Mouse (Mus musculus) MEL (cell line): ENCODE measurements around the gene Pi4k2b. TPM values are rescaled to one million over a fixed set of nuclear protein-coding genes. Genes with fewer than 3 reads are reported as not detected.

ENCODE experiments used
- DNase-seq: peaks from one replicate; pipeline ENCODE4 v3.0.0; 2011; ENCODE audit warnings: low read depth, low spot score
- H3K27ac ChIP-seq: 2 replicates; pipeline ENCODE4 v1.5.1; 2012; ENCODE audit warnings: low read depth, mild to moderate bottlenecking, control low read depth, low read length, moderate library complexity; ENCODE audit not compliant: control insufficient read depth
- H3K27me3 ChIP-seq, 2 experiments: fragments of 150-350 bp in 1 of 2; sonication (generic) in 1 of 2; 2 replicates each; pipeline ENCODE4 v1.6.1; 2012; ENCODE audit warnings: low read length in 2 of 2, mild to moderate bottlenecking in 2 of 2, improper control_type of control experiment in 1 of 2, moderate library complexity in 1 of 2; ENCODE audit not compliant: insufficient read depth in 2 of 2, control insufficient read depth in 1 of 2
- H3K36me3 ChIP-seq, 2 experiments: 2 replicates each; pipeline ENCODE4 v1.6.1; 2012 to 2014; ENCODE audit warnings: low read length in 2 of 2, improper control_type of control experiment in 1 of 2, inconsistent platforms in 1 of 2, mild to moderate bottlenecking in 1 of 2; ENCODE audit not compliant: insufficient read depth in 2 of 2, control insufficient read depth in 1 of 2
- H3K4me1 ChIP-seq, 2 experiments: fragments of 150-350 bp in 1 of 2; sonication (generic) in 1 of 2; 2 replicates each; pipeline ENCODE4 v1.6.1; 2012; ENCODE audit warnings: low read length in 2 of 2, improper control_type of control experiment in 1 of 2, mild to moderate bottlenecking in 1 of 2; ENCODE audit not compliant: insufficient read depth in 2 of 2, control insufficient read depth in 1 of 2
- H3K4me3 ChIP-seq, 2 experiments: fragments of 150-350 bp in 1 of 2; sonication (generic) in 1 of 2; 2 replicates each; pipeline ENCODE4 v1.5.1; 2012; ENCODE audit warnings: low read depth in 2 of 2, low read length in 2 of 2, mild to moderate bottlenecking in 2 of 2, moderate library complexity in 2 of 2, control low read depth in 1 of 2, improper control_type of control experiment in 1 of 2; ENCODE audit not compliant: control insufficient read depth in 1 of 2, insufficient read depth in 1 of 2
- H3K79me2 ChIP-seq: 2 replicates; pipeline ENCODE4 v1.6.1; 2012; ENCODE audit warnings: mild to moderate bottlenecking, low read length, moderate library complexity; ENCODE audit not compliant: control insufficient read depth, poor library complexity, insufficient read depth
- H3K9ac ChIP-seq: 2 replicates; pipeline ENCODE4 v1.6.1; 2012; ENCODE audit warnings: low read depth, mild to moderate bottlenecking, control low read depth, low read length, moderate library complexity; ENCODE audit not compliant: control insufficient read depth, poor library complexity, severe bottlenecking
- H3K9me3 ChIP-seq: fragments of 150-350 bp; sonication (generic); replicated peaks from 2 replicates; pipeline ENCODE4 v1.6.1; 2012; ENCODE audit warnings: mild to moderate bottlenecking, low read length, improper control_type of control experiment, moderate library complexity; ENCODE audit not compliant: insufficient read depth
- CHD2 ChIP-seq: IDR thresholded peaks from 2 replicates; pipeline ENCODE4 v1.6.1; 2011; ENCODE audit warnings: low read length, improper control_type of control experiment
- ETS1 ChIP-seq: IDR thresholded peaks from 2 replicates; pipeline ENCODE4 v1.6.1; 2012; ENCODE audit warnings: low read depth, mild to moderate bottlenecking, inconsistent platforms, low read length, improper control_type of control experiment, moderate library complexity
- GABPA ChIP-seq: IDR thresholded peaks from 2 replicates; pipeline ENCODE4 v1.6.1; 2012; ENCODE audit warnings: low read depth, mild to moderate bottlenecking, inconsistent platforms, low read length, improper control_type of control experiment, moderate library complexity
- GATA1 ChIP-seq: IDR thresholded peaks from 2 replicates; pipeline ENCODE4 v1.6.1; 2011; ENCODE audit warnings: low read depth, low read length, improper control_type of control experiment
- HCFC1 ChIP-seq: IDR thresholded peaks from 2 replicates; pipeline ENCODE4 v1.6.1; 2012; ENCODE audit warnings: low read depth, mild to moderate bottlenecking, inconsistent platforms, low read length, improper control_type of control experiment, moderate library complexity
- JUND ChIP-seq: IDR thresholded peaks from 2 replicates; pipeline ENCODE4 v1.6.1; 2011; ENCODE audit warnings: low read depth, mild to moderate bottlenecking, improper control_type of control experiment, low read length
- MAFK ChIP-seq: IDR thresholded peaks from 2 replicates; pipeline ENCODE4 v1.6.1; 2011; ENCODE audit warnings: low read depth, mild to moderate bottlenecking, low read length, improper control_type of control experiment, borderline replicate concordance
- MEF2A ChIP-seq: IDR thresholded peaks from 2 replicates; pipeline ENCODE4 v1.6.1; 2014; ENCODE audit warnings: low read depth, mild to moderate bottlenecking, inconsistent platforms, low read length, improper control_type of control experiment; ENCODE audit not compliant: poor library complexity, insufficient replicate concordance, severe bottlenecking; ENCODE audit errors: extremely low read depth
- MXI1 ChIP-seq: IDR thresholded peaks from 2 replicates; pipeline ENCODE4 v1.6.1; 2011; ENCODE audit warnings: mild to moderate bottlenecking, low read depth, low read length, improper control_type of control experiment
- POLR2A ChIP-seq, 2 experiments: IDR thresholded peaks; 2 replicates each; pipeline ENCODE4 v1.6.1; 2011 to 2012; ENCODE audit warnings: low read length in 2 of 2, mild to moderate bottlenecking in 2 of 2, control low read depth in 1 of 2, improper control_type of control experiment in 1 of 2, low read depth in 1 of 2, moderate library complexity in 1 of 2; ENCODE audit not compliant: control insufficient read depth in 1 of 2, insufficient read depth in 1 of 2, poor library complexity in 1 of 2
- TAL1 ChIP-seq: IDR thresholded peaks from 2 replicates; pipeline ENCODE4 v1.6.1; 2012; ENCODE audit warnings: mild to moderate bottlenecking, inconsistent platforms, low read length, moderate library complexity, mixed read lengths
- TBP ChIP-seq: IDR thresholded peaks from 2 replicates; pipeline ENCODE4 v1.8.0; 2011; ENCODE audit warnings: low read depth, low read length, improper control_type of control experiment
- UBTF ChIP-seq: IDR thresholded peaks from 2 replicates; pipeline ENCODE4 v1.6.1; 2012; ENCODE audit warnings: low read depth, mild to moderate bottlenecking, inconsistent platforms, low read length, improper control_type of control experiment, moderate library complexity, borderline replicate concordance; ENCODE audit not compliant: insufficient read depth
- USF2 ChIP-seq, 2 experiments: IDR thresholded peaks; 2 replicates each; pipeline ENCODE4 v1.6.1; 2011 to 2012; ENCODE audit warnings: improper control_type of control experiment in 2 of 2, low read length in 2 of 2, borderline replicate concordance in 1 of 2, inconsistent platforms in 1 of 2, low read depth in 1 of 2, mild to moderate bottlenecking in 1 of 2; ENCODE audit not compliant: insufficient read depth in 1 of 2
- ZC3H11A ChIP-seq: IDR thresholded peaks from 2 replicates; pipeline ENCODE4 v1.6.1; 2012; ENCODE audit warnings: low read depth, mild to moderate bottlenecking, inconsistent platforms, low read length, improper control_type of control experiment
- polyA plus RNA-seq, 2 experiments: library from polyadenylated mRNA; stranded (reverse) in 1 of 2; unstranded in 1 of 2; fragments of >175 nt in 1 of 2; fragments of >200 nt in 1 of 2; gene quantifications; 2 replicates each; pipeline versions ENCODE4 v1.2.1 to v1.2.4; 2012; ENCODE audit warnings: low replicate concordance in 2 of 2, low read depth in 1 of 2; ENCODE audit not compliant: insufficient read length in 2 of 2, insufficient read depth in 1 of 2, missing spikeins in 1 of 2
- total RNA-seq: library from RNA; depleted of rRNA; stranded (reverse); fragments of 300-350 nt; gene quantifications from 2 replicates; pipeline ENCODE4 v1.2.3, GENCODE M21; 2012; rRNA removed

Gene Pi4k2b
- total and polyA plus RNA-seq, 3 experiments = 10.4 to 11.0 TPM; not detected in 1

DNA sequence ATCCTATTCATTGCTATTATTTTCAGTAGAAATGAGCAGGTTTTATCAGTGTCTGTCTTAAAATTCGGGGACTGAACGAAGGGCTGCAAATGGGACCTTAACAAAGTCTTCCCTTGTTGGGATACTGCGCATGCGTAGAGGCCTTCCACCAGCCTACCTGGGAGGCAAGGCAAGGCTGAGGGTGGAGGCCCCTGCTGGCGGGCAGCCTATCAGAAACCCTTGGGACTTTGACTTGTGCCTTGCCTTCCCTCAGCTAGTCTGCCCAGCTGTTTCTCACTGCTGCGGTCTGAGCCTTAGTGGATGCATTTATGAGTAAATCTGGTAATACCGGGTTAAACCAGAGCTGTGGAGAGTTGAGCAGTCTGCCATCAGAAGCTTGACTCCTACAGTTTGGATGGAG, 71.9 kb downstream of the Pi4k2b start:
- DNase-seq = no peak

GRCm38 (mm10) chr5:52818676-52819075, 77.3 kb downstream of the Pi4k2b start:
- H3K9ac ChIP-seq = no peak overlapping the region
- H3K4me3 ChIP-seq = no peak overlapping the region
- H3K36me3 ChIP-seq = no peaks in the 10 kb centered on the region
- H3K27me3 ChIP-seq = no peaks in the 10 kb centered on the region; a peak in 1 of 4 replicates
- H3K4me1 ChIP-seq = no peaks in the 10 kb centered on the region
- H3K27ac ChIP-seq = no peak overlapping the region
- DNase-seq = no peak
- TF ChIP-seq USF2 (IDR thresholded peaks at IDR 0.05; ENCODE audit: borderline replicate concordance in 1 of 2, insufficient read depth in 1 of 2, low read depth in 1 of 2, low read length in 2 of 2) (no peak), ETS1 (no peak), TBP (no peak), UBTF (no peak), MXI1 (no peak), GATA1 (no peak), POLR2A (IDR thresholded peaks at IDR 0.05; ENCODE audit: control insufficient read depth in 1 of 2, insufficient read depth in 1 of 2, low read depth in 1 of 2, low read length in 2 of 2, poor library complexity in 1 of 2) (no peak), MEF2A (no peak), HCFC1 (no peak)
- H3K9me3 ChIP-seq = no peaks in the 10 kb centered on the region
- no peaks in the 10 kb centered on the region for H3K79me2 ChIP-seq

More for the DNA sequence above, 71.9 kb downstream of the Pi4k2b start:
- Histone ChIP-seq H3K4me3 (no peak overlapping the region), H3K9me3 (no peaks in the 10 kb centered on the region), H3K9ac (no peak overlapping the region), H3K27ac (no peak overlapping the region), H3K4me1 (no peaks in the 10 kb centered on the region), H3K79me2 (no peaks in the 10 kb centered on the region), H3K27me3 (no peaks in the 10 kb centered on the region; a peak in 1 of 4 replicates), H3K36me3 (no peaks in the 10 kb centered on the region)
- TF ChIP-seq JUND = no peak
- no peak for TF ChIP-seq MAFK
- TF ChIP-seq ZC3H11A = no peak
- TF ChIP-seq TAL1 = no peak
- no peak for TF ChIP-seq GABPA
- TF ChIP-seq CHD2 = no peak

Other genes starting within 250 kb of the Pi4k2b start
- not detected in 2 replicates for gene Lgi2, start 175.1 kb upstream of the Pi4k2b start, total RNA-seq
- gene Lgi2, start 175.1 kb upstream of the Pi4k2b start, polyA plus RNA-seq = not detected
- gene Sepsecs, start 71.9 kb upstream of the Pi4k2b start, total RNA-seq = 11.3 and 12.2 TPM in 2 replicates
- 10 to 100 TPM in 1 of 2 experiments, not detected in 1; 11.8 TPM for gene Sepsecs, start 71.9 kb upstream of the Pi4k2b start, polyA plus RNA-seq
- 0.65 and 1.0 TPM in 2 replicates for gene Zcchc4, start 33.8 kb downstream of the Pi4k2b start, total RNA-seq
- under 1 TPM in 1 of 2 experiments, not detected in 1; 0.67 TPM for gene Zcchc4, start 33.8 kb downstream of the Pi4k2b start, polyA plus RNA-seq
- gene Anapc4, start 92.4 kb downstream of the Pi4k2b start, total RNA-seq = 56.6 and 57.2 TPM in 2 replicates
- gene Anapc4, start 92.4 kb downstream of the Pi4k2b start, polyA plus RNA-seq = 100 to 1,000 TPM in 1 of 2 experiments, 10 to 100 TPM in 1; 56.4 to 159 TPM